Mouse (Mus musculus): ENCODE measurements around the gene Ngdn. TPM values are rescaled to one million over a fixed set of nuclear protein-coding genes. Genes with fewer than 3 reads are reported as not detected.

Gene Ngdn
- 8.5 and 10.3 TPM in 2 replicates for polyA plus RNA-seq (2012; rRNA removed)

DNA sequence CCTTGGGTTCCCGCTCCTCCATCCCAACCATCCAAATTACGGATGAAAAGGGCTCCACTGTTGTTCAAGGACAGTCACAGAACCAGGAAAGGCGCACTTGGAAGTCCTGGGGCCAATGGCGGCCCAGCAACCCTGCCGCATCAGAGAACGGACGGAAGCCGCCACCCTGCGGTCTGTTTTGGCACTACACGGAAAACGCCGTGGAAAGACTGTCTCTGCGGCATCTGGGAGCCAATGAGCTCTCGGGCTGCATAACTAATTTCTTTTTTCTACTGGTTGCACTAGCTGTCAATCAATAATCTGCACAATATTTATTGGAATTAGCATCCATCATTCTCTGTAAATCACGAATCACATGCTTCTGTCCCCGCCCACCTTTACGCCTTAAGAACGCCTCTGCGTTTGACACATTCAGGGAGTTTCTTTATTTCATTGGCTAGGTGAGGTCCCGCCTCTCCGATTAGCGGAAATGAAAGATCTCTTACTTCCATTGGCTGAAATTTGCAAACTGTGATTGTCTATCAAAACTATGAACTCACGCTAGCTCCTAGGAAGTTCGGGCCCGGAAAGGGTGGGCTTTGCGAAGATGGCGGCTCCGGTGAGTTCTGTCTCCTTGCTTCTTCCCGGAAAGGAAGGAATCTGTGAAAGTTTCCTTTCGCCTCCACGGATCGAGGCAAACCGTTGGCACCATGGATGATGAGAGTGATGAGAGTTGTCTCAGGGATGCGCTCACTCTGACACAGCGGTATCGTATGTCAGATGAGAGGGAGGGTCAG is at the start of gene Ngdn:
Ngdn (plus strand) TSS at position 464 of the 776 bp plus-strand sequence.

GRCm38 (mm10) chr14:54966320-54966977 is 48.8 kb upstream of the Ngdn start, which contains the start of gene Myh6:
Gene Myh6, minus strand, starts transcription at chr14:54966927.

DNA sequence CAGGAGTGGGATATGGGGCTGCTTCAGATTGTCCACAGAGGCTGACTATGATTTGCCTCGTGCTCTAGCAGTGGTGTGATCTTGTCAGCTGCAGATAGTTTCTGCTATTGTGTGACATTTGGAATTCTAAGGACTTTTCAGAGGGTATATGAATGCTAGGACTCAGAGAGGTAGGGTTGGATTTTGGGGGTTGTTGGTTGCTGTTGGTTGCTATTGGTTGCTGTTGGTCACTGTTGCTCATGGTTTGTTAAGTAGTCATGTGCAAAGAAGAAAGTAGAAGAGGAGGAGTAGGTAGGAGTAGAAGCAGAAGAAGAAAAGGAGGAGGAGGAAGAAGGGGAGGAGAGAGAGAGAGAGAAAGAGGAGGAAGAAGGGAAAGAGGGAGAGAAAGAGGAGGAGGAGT is 38.6 kb upstream of the Ngdn start, which contains the start of gene Gm17428:
Gm17428 (plus strand) TSS at position 301 of the 400 bp plus-strand sequence.

DNA sequence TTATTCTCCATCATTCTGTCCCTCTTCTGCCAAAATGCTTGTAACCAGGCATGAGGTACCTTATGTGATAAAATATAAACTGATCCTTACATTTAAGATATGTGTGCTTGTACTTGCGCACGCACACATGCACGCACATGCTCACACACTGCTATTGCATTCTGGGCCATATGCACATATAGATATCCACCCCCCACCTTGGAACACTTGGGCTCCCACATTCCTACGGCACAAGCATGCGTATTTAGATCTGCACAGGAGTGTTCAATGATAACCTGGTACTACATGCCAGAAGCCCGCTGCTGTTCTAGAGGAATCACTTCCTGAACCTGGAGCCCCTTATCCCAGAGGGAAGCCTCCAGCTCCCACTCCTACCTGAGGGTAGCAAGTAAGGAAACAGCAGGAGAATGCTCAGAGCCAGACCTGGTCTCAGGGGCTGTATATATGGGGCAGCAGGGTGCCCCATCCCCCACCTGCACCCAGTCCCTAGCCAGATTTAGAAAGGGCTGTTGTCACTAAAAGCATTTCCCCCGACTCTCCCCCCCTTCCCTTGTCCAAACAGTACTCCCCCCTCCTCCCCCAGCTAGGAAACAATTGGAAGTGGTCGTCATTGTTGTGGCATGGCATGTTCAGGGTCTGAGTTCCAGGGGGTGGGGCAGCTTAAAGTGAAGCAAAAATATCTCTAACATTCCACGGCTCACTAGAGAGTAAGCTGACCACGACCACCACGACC is 21.0 kb upstream of the Ngdn start, which contains the start of gene Myh7:
Myh7 (minus strand) TSS at position 491 of the 733 bp plus-strand sequence.

Other genes with a start within 250 kb of the Ngdn start
- gene Slc7a8, start 233.5 kb upstream of the Ngdn start, polyA plus RNA-seq (2012; rRNA removed): 70.9 and 104 TPM in 2 replicates
- gene Rnf212b, start 201.3 kb upstream of the Ngdn start, polyA plus RNA-seq (2012; rRNA removed): 0.19 and 0.30 TPM in 2 replicates
- 6.3 and 8.0 TPM in 2 replicates for gene Homez, start 144.5 kb upstream of the Ngdn start, polyA plus RNA-seq (2012; rRNA removed)
- gene Ppp1r3e, start 137.9 kb upstream of the Ngdn start, polyA plus RNA-seq (2012; rRNA removed): 34.3 and 54.4 TPM in 2 replicates
- 48.5 and 61.4 TPM in 2 replicates for gene Bcl2l2, start 132.1 kb upstream of the Ngdn start, polyA plus RNA-seq (2012; rRNA removed)
- gene Gm20521, start 132.0 kb upstream of the Ngdn start, polyA plus RNA-seq (2012; rRNA removed): 14.1 and 17.9 TPM in 2 replicates
- 120 and 167 TPM in 2 replicates for gene Pabpn1, start 123.0 kb upstream of the Ngdn start, polyA plus RNA-seq (2012; rRNA removed)
- 262 and 375 TPM in 2 replicates for gene Slc22a17, start 102.3 kb upstream of the Ngdn start, polyA plus RNA-seq (2012; rRNA removed)
- 66.5 and 92.1 TPM in 2 replicates for gene Efs, start 89.3 kb upstream of the Ngdn start, polyA plus RNA-seq (2012; rRNA removed)
- 0.97 and 1.7 TPM in 2 replicates for gene Il25, start 82.8 kb upstream of the Ngdn start, polyA plus RNA-seq (2012; rRNA removed)
- 2.8 and 5.0 TPM in 2 replicates for gene Cmtm5, start 79.2 kb upstream of the Ngdn start, polyA plus RNA-seq (2012; rRNA removed)
- gene Myh6, start 48.5 kb upstream of the Ngdn start, polyA plus RNA-seq (2012; rRNA removed): 0.36 and 0.39 TPM in 2 replicates
- not detected in 2 replicates for gene Gm17428, start 38.5 kb upstream of the Ngdn start, polyA plus RNA-seq (2012; rRNA removed)
- 0.63 and 0.85 TPM in 2 replicates for gene Myh7, start 20.8 kb upstream of the Ngdn start, polyA plus RNA-seq (2012; rRNA removed)
- gene Zfhx2, start 76.9 kb downstream of the Ngdn start, polyA plus RNA-seq (2012; rRNA removed): 1.3 and 1.5 TPM in 2 replicates
- gene Thtpa, start 79.3 kb downstream of the Ngdn start, polyA plus RNA-seq (2012; rRNA removed): 5.6 and 7.9 TPM in 2 replicates
- 36.3 and 37.4 TPM in 2 replicates for gene Ap1g2, start 91.1 kb downstream of the Ngdn start, polyA plus RNA-seq (2012; rRNA removed)
- gene Jph4, start 101.5 kb downstream of the Ngdn start, polyA plus RNA-seq (2012; rRNA removed): 14.2 and 24.0 TPM in 2 replicates
- 0.17 and 0.26 TPM in 2 replicates for gene Dhrs2, start 206.6 kb downstream of the Ngdn start, polyA plus RNA-seq (2012; rRNA removed)

Data from ovary, adult 2 months (tissue).